Mouse (Mus musculus): ENCODE results near the gene Nfia.

DNA sequence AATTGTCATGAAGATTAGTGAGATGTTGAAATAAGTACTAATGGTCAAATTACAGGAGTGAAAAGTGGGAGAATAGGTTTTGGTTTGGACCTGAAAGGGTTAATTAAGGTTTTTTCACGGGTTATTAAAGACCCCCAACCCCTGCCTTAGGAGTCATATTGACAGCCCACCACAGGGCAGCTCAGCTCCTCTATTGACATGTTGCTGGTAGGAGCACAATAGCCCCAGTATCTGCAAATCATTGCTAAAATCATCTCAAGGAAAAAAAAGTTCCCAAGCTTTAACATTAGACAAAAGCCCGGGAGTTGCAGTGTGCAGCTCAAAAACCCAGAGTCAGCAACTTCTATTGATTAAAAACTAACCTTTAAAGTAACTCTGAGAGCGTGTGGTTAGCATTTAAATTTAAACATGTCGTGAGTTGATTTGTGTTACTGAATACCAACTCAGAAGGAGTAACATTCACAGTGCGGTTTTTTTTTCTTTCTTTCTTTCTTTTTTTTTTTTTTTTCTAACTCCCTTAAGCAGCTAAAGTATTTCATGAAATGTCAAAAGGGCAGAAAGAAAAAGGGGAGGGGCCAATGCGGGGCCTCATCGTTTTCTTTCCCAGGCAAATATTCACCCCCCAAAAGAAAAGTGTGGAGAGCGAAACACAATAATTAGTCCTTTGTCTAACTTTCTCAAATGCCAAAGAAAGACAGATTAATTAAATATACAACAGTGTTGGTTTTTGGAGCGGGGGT is 335.6 kb downstream of the Nfia start:
- TF ChIP-seq CTCF (IDR thresholded peaks at IDR 0.05; ENCODE audit: insufficient read depth, low read length) (no peak), POLR2A (IDR thresholded peaks at IDR 0.05; ENCODE audit: borderline replicate concordance, extremely low read depth, low read depth, low read length) (no peak)

Measured in lung, adult 2 months (tissue).